Mouse (Mus musculus) hindbrain, embryonic 10.5 days (tissue): Measurements from ENCODE around the gene Six5. TPM values are rescaled to one million over a fixed set of nuclear protein-coding genes. Genes with fewer than 3 reads are reported as not detected.

Experiments
- DNase-seq: peaks from one replicate; pipeline ENCODE4 v3.0.0-alpha.2; 2017; ENCODE audit warnings: low spot score
- H3K27ac ChIP-seq: fragments of 300-500 bp; sonication (generic); 2 replicates; pipeline ENCODE4 v1.5.1; 2016; ENCODE audit warnings: mild to moderate bottlenecking, moderate library complexity
- H3K27me3 ChIP-seq: fragments of 300-500 bp; sonication (generic); 2 replicates; pipeline ENCODE4 v1.6.1; 2016; ENCODE audit warnings: mild to moderate bottlenecking; ENCODE audit not compliant: poor library complexity, insufficient read depth, severe bottlenecking
- H3K36me3 ChIP-seq: fragments of 300-500 bp; sonication (generic); 2 replicates; pipeline ENCODE4 v1.6.1; 2016; ENCODE audit warnings: mild to moderate bottlenecking, moderate library complexity
- H3K4me1 ChIP-seq: fragments of 300-500 bp; sonication (generic); replicated peaks from 2 replicates; pipeline ENCODE4 v1.6.1; 2016; ENCODE audit warnings: mild to moderate bottlenecking
- H3K4me3 ChIP-seq: fragments of 300-500 bp; sonication (generic); 2 replicates; pipeline ENCODE4 v1.5.1; 2016; ENCODE audit warnings: mild to moderate bottlenecking, moderate library complexity
- H3K9me3 ChIP-seq: fragments of 300-500 bp; sonication (generic); 2 replicates; pipeline ENCODE4 v1.6.1; 2016; ENCODE audit warnings: mild to moderate bottlenecking, moderate library complexity
- WGBS: fragments of 180-500 bp; shearing (Covaris S2); methylation state at CpG from one replicate; pipeline ENCODE4 v1.1.7; 2016; 5-methylcytosine and 5-hydroxymethylcytosine counted together
- polyA plus RNA-seq: library from polyadenylated mRNA; unstranded; fragments of >200 nt; fragmentation: Nextera tagmentation; extraction: Ambion mirVana; gene quantifications from 2 replicates; pipeline ENCODE4 v1.2.1, GENCODE M21; 2016

The Six5 gene
- polyA plus RNA-seq, 1 experiment from 2014 or later: 8.4 TPM

GRCm38 (mm10) chr7:19136673-19137334, 42.4 kb downstream of the Six5 start:
- Histone ChIP-seq H3K4me3 (no peak overlapping the region), H3K27ac (no peak overlapping the region), H3K36me3 (peaks cover 77% of the 10 kb centered on the region), H3K9me3 (no peaks in the 10 kb centered on the region; the same call in 1 of the 2 replicates), H3K4me1 (peaks cover 3% of the 10 kb centered on the region), H3K27me3 (no peaks in the 10 kb centered on the region)
- DNase-seq: no peak
- WGBS: 93% methylated on average over 38 of the region's 38 CpGs

GRCm38 (mm10) chr7:19137380-19137779, 43.0 kb downstream of the Six5 start:
- Histone ChIP-seq H3K27me3 (no peaks in the 10 kb centered on the region), H3K4me3 (no peak overlapping the region), H3K9me3 (no peaks in the 10 kb centered on the region; the same call in 1 of the 2 replicates), H3K36me3 (peaks cover 83% of the 10 kb centered on the region), H3K4me1 (no peaks in the 10 kb centered on the region), H3K27ac (no peak overlapping the region)
- 56% methylated on average over 5 of the region's 5 CpGs for WGBS
- peak; percentile 40 for DNase-seq

- Histone ChIP-seq H3K27ac (no peak overlapping the region), H3K27me3 (no peaks in the 10 kb centered on the region), H3K4me1 (peaks cover 33% of the 10 kb centered on the region), H3K36me3 (peaks cover 47% of the 10 kb centered on the region), H3K9me3 (no peaks in the 10 kb centered on the region), H3K4me3 (peak overlapping the region; percentile 14; the same call in 1 of the 2 replicates)
- DNase-seq: no peak
- WGBS: 89% methylated on average over 10 of the region's 10 CpGs
These were observed 52.4 kb downstream of the Six5 start for GRCm38 (mm10) chr7:19146793-19147192.

DNA sequence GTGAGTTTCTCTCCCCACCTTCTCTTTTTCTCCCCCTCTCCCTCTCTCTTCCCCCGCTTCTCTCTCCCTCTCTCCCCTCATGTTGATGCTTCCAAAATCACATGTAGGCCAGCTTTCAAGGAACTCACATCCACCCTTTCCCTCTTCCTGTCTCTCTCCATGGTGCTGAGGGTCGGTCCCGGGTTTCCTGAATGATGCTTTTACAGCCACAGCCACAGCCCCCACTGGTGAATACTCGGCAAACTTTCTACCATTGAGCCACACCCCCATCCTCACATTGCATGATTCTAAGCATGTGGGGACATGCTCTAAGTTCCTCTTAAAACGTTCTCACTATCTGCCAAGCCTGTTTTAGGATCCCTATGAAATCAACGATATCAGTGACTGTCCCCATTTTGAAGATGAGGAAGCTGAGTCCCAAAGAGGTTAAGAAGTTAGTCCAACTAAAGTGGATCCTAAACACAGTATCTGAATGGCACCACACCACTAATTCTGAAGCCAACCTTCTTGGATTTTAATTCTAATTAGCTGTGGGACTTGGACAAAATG, 53.2 kb downstream of the Six5 start:
- no peak for DNase-seq
- Histone ChIP-seq H3K9me3 (no peaks in the 10 kb centered on the region), H3K27me3 (no peaks in the 10 kb centered on the region), H3K4me3 (no peak overlapping the region), H3K27ac (no peak overlapping the region), H3K36me3 (peaks cover 47% of the 10 kb centered on the region), H3K4me1 (peaks cover 33% of the 10 kb centered on the region)
- WGBS: 56% methylated on average over 6 of the region's 6 CpGs

Other genes starting within 250 kb of the Six5 start
- gene Pglyrp1, start 223.3 kb upstream of the Six5 start, polyA plus RNA-seq: 1.0 and 1.5 TPM in 2 replicates
- 36.8 and 39.2 TPM in 2 replicates for gene Ccdc61, start 184.2 kb upstream of the Six5 start, polyA plus RNA-seq
- 3.5 and 7.3 TPM in 2 replicates for gene Nova2, start 168.7 kb upstream of the Six5 start, polyA plus RNA-seq
- gene Nanos2, start 107.2 kb upstream of the Six5 start, polyA plus RNA-seq: 0.09 TPM in 1 of 2 replicates, not detected in the other
- gene Mypop, start 103.3 kb upstream of the Six5 start, polyA plus RNA-seq: 4.1 and 5.0 TPM in 2 replicates
- gene Irf2bp1, start 90.5 kb upstream of the Six5 start, polyA plus RNA-seq: 23.2 and 31.1 TPM in 2 replicates
- gene Foxa3, start 71.1 kb upstream of the Six5 start, polyA plus RNA-seq: 0.07 TPM in 1 of 2 replicates, not detected in the other
- gene Sympk, start 70.2 kb upstream of the Six5 start, polyA plus RNA-seq: 45.9 and 57.2 TPM in 2 replicates
- not detected in 2 replicates for gene Rsph6a, start 39.9 kb upstream of the Six5 start, polyA plus RNA-seq
- gene Dmwd, start 18.4 kb upstream of the Six5 start, polyA plus RNA-seq: 16.6 and 20.7 TPM in 2 replicates
- 9.9 and 10.2 TPM in 2 replicates for gene Dmpk, start 10.7 kb upstream of the Six5 start, polyA plus RNA-seq
- gene Gm4969, start 23.8 kb downstream of the Six5 start, polyA plus RNA-seq: 1.2 and 1.5 TPM in 2 replicates
- gene Fbxo46, start 25.3 kb downstream of the Six5 start, polyA plus RNA-seq: 17.1 and 19.4 TPM in 2 replicates
- 16.7 and 22.1 TPM in 2 replicates for gene Qpctl, start 54.7 kb downstream of the Six5 start, polyA plus RNA-seq
- gene Snrpd2, start 55.1 kb downstream of the Six5 start, polyA plus RNA-seq: 184 TPM in 2 replicates
- 0.95 and 1.3 TPM in 2 replicates for gene Gipr, start 71.5 kb downstream of the Six5 start, polyA plus RNA-seq
- gene Eml2, start 81.8 kb downstream of the Six5 start, polyA plus RNA-seq: 2.8 and 4.9 TPM in 2 replicates
- gene Gpr4, start 117.9 kb downstream of the Six5 start, polyA plus RNA-seq: 1.8 and 2.9 TPM in 2 replicates
- 47.8 and 51.1 TPM in 2 replicates for gene Opa3, start 133.7 kb downstream of the Six5 start, polyA plus RNA-seq
- 58.8 and 62.0 TPM in 2 replicates for gene Vasp, start 177.2 kb downstream of the Six5 start, polyA plus RNA-seq
- 0.30 and 0.42 TPM in 2 replicates for gene Ppm1n, start 185.5 kb downstream of the Six5 start, polyA plus RNA-seq
- gene Rtn2, start 188.0 kb downstream of the Six5 start, polyA plus RNA-seq: 37.3 and 67.8 TPM in 2 replicates
- not detected in 2 replicates for gene Fosb, start 215.5 kb downstream of the Six5 start, polyA plus RNA-seq